Mouse (Mus musculus) E14TG2a.4 (cell line): ENCODE measurements around the gene Taf9.

ENCODE experiments used
- CTCF ChIP-seq: conservative IDR thresholded peaks from 2 replicates; pipeline ENCODE4 v1.5.1; 2014; ENCODE audit warnings: low read length
- NANOG ChIP-seq: IDR thresholded peaks from 2 replicates; pipeline ENCODE4 v1.6.1; 2014; ENCODE audit warnings: borderline replicate concordance, low read length, mixed read lengths
- POU5F1 ChIP-seq: IDR thresholded peaks from 2 replicates; pipeline ENCODE4 v1.6.1; 2014; ENCODE audit warnings: low read length, borderline replicate concordance

DNA sequence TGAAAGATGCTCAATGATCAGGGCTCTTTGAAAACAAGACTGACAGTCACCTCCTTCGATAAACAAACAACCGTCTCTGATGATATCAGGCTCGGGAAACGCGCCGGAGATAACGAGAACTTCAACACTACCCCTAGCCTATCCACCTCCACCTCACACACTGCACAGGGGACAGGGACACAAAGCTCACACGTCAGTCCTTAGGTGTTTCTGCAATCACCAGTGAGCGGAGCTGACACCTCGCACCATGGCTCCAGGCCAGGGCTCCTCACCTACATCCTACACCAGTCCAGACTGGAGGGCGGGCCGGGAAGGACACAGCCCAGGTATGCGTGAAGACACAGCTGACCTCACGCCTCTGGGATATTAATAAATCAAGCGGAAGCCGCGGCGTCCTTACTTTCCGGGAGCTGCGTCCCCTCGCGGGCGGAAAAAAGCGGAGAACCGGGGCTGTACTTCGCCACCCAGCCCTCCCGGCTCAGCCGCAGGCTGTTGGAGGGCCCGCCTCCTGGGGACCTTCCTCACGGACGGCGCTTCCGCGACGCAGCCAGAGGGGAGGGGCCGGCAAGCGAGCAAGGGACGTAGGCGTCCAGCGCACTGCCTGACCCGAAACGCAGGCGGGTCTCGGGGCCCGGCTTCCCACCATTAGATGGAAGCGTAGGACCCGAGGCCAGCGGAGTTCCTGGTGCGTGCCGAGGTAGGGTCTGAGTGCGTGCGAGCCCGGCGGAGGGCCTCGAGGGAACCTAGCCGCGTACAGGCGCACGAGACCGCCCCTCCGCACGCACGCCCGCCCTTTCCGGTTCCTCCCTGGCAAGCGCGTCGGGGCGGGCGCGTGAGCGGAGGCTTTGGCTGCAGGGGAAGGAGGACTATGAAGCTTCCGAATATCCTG is 585 bp upstream of the Taf9 start, which contains the start of the genes Ak6 and Rad17:
- TF ChIP-seq CTCF (no peak), POU5F1 (no peak), NANOG (no peak)
